Mouse (Mus musculus) frontal cortex, postnatal 10 days (tissue): ENCODE measurements at regions not wholly inside any gene's neighbourhood (a gene's known extent, or its start where the extent isn't known, plus 50 kb on each side); places are given as distances from the start of the nearest gene placed in this dataset.

Experiments used
- DNase-seq, 2 experiments: peaks; one replicate each; pipeline ENCODE4 v3.0.0; 2022; ENCODE audit warnings: low spot score in 2 of 2, mixed read lengths in 1 of 2

- DNase-seq = no peak
Observed at GRCm38 (mm10) chr13:90823877-90824276, 81.3 kb downstream of the Atp6ap1l start.

- no peak for DNase-seq
Observed at GRCm38 (mm10) chr13:90821898-90822297, 83.3 kb downstream of the Atp6ap1l start.

- no peak for DNase-seq
Observed at GRCm38 (mm10) chr13:90820453-90820852, 84.7 kb downstream of the Atp6ap1l start.

GRCm38 (mm10) chr13:90819934-90820333 is 85.2 kb downstream of the Atp6ap1l start:
- no peak for DNase-seq

- no peak for DNase-seq
Observed at GRCm38 (mm10) chr13:90814174-90814865, 90.8 kb downstream of the Atp6ap1l start.

- no peak for DNase-seq
Observed at GRCm38 (mm10) chr13:90810011-90810410, 95.1 kb downstream of the Atp6ap1l start.

- no peak for DNase-seq
Observed at GRCm38 (mm10) chr13:90799641-90800040, 105.5 kb downstream of the Atp6ap1l start.

- no peak for DNase-seq
Observed at GRCm38 (mm10) chr13:90798791-90799542, 106.2 kb downstream of the Atp6ap1l start.

GRCm38 (mm10) chr13:90798381-90798780 is 106.8 kb downstream of the Atp6ap1l start:
- no peak for DNase-seq

GRCm38 (mm10) chr13:90797209-90797608 is 107.9 kb downstream of the Atp6ap1l start:
- no peak for DNase-seq

- no peak for DNase-seq
Observed at GRCm38 (mm10) chr13:90796809-90797208, 108.3 kb downstream of the Atp6ap1l start.

GRCm38 (mm10) chr13:90782435-90782834 is 122.7 kb downstream of the Atp6ap1l start:
- no peak for DNase-seq

GRCm38 (mm10) chr13:90781974-90782373 is 123.2 kb downstream of the Atp6ap1l start:
- no peak for DNase-seq

GRCm38 (mm10) chr13:90777952-90778298 is 127.2 kb downstream of the Atp6ap1l start:
- DNase-seq = no peak

GRCm38 (mm10) chr13:90777123-90777951 is 127.8 kb downstream of the Atp6ap1l start:
- DNase-seq = no peak

GRCm38 (mm10) chr13:90762154-90762553 is 143.0 kb downstream of the Atp6ap1l start:
- DNase-seq = no peak

GRCm38 (mm10) chr13:90760516-90761050 is 144.6 kb downstream of the Atp6ap1l start:
- no peak for DNase-seq

- no peak for DNase-seq
Observed at GRCm38 (mm10) chr13:90754451-90754850, 150.7 kb downstream of the Atp6ap1l start.

- DNase-seq = no peak
Observed at GRCm38 (mm10) chr13:90749741-90750140, 155.4 kb downstream of the Atp6ap1l start.

GRCm38 (mm10) chr13:90745063-90745462 is 160.1 kb downstream of the Atp6ap1l start:
- no peak for DNase-seq

- no peak for DNase-seq
Observed at GRCm38 (mm10) chr13:90742615-90743402, 162.3 kb downstream of the Atp6ap1l start.
